Mouse (Mus musculus): Measurements from ENCODE around the gene Tns1.

DNA sequence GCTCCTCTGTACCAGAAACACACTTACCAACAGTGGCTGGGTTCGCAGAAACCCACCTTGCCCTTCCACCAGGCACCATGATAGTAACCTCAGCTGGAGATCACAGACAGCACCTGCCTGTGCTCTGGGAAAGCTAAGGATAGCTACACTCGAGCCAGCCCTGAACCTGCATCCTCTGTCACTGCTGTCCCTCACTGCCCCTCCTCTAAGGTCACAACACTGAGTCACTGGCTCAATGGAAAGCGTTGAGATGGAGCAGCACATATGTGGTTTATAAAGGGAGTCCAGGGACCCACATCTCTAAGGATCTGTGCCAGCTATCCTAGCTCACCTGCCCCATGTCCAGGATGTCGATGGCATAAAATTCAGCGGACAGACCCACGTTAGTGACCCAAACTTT is 126.9 kb downstream of the Tns1 start:
- TF ChIP-seq CTCF (IDR thresholded peaks at IDR 0.05; ENCODE audit: low read depth, low read length) (no peak), POLR2A (IDR thresholded peaks at IDR 0.05; ENCODE audit: extremely low read depth, insufficient read depth, low read length) (no peak)

All from liver, adult 2 months (tissue).